8 mouse cellular contexts compared by ENCODE assay signal in genomic region chr4:99181739-99182419, GRCm38 (mm10). TPM values are rescaled to one million over a fixed set of nuclear protein-coding genes. Genes with fewer than 3 reads are reported as not detected.
DNase-seq lines count a peak whose midpoint lies in the region; ATAC-seq lines count a peak whose summit lies in the region.
"Had no signal": no experiment of that assay in that cellular context is flagged by ENCODE, and none has a peak within 500 bp of the region (broad histone marks: within the 10 kb centered on the region; RNA-seq: fewer than 3 reads in every experiment).

No protein-coding gene starts in this region.

- intact Hi-C loops in gastrocnemius, postnatal 14 days (cut with DNase I; ENCODE audit: low total_unique reads): no loop called here
- intact Hi-C loops in left cerebral cortex, postnatal 25 days (cut with DNase I): loop anchor here (5.0 to 10.0 kb wide), 3 partner anchors 137 to 445 kb away; no protein-coding TSS in a partner anchor

- peak; percentile 65; the same call in 1 of the 2 replicates for ATAC-seq in forebrain, embryonic 16.5 days

- no peak overlapping the region for H3K9ac ChIP-seq in forebrain, embryonic 16.5 days (replicated peaks; ENCODE audit: low read depth, low read length)
- H3K9ac ChIP-seq: lung, embryonic 15.5 days had no signal

- peak; percentile 22 for DNase-seq in gastrocnemius, postnatal 14 days
- no peak for DNase-seq in gastrocnemius, postnatal 10 days
- DNase-seq in left cerebral cortex, postnatal 25 days (ENCODE audit: low spot score in 2 of 2): peak; percentile 18 to 39
- no peak for DNase-seq in left cerebral cortex, adult 9 months (ENCODE audit: low spot score in 2 of 2)
- peak; percentile 67 for DNase-seq in adipocyte (ENCODE audit: low spot score)
- DNase-seq in layer of hippocampus, adult 11-12 months (ENCODE audit: low spot score): no peak

- H3K4me1 ChIP-seq in forebrain, embryonic 16.5 days (replicated peaks; ENCODE audit: control insufficient read depth, insufficient read depth, low read length): peaks cover 2% of the 10 kb centered on the region; the same call in 1 of the 2 replicates
- H3K4me1 ChIP-seq: lung, embryonic 15.5 days had no signal

- no peak overlapping the region for H3K27ac ChIP-seq in forebrain, embryonic 16.5 days (ENCODE audit: low read length)
- H3K27ac ChIP-seq: lung, embryonic 15.5 days had no signal

- H3K9me3 ChIP-seq in forebrain, embryonic 16.5 days (ENCODE audit: control insufficient read depth, low read length): no peaks in the 10 kb centered on the region
- H3K9me3 ChIP-seq: lung, embryonic 15.5 days had no signal

- H3K4me2 ChIP-seq in forebrain, embryonic 16.5 days (ENCODE audit: low read length): no peak overlapping the region
- H3K4me2 ChIP-seq: lung, embryonic 15.5 days had no signal

- no peaks in the 10 kb centered on the region for H3K36me3 ChIP-seq in forebrain, embryonic 16.5 days (ENCODE audit: control insufficient read depth, insufficient read depth)
- H3K36me3 ChIP-seq: lung, embryonic 15.5 days had no signal

- 52% methylated on average over 9 of the region's 9 CpGs for WGBS in forebrain, embryonic 16.5 days

- no peak overlapping the region for H3K4me3 ChIP-seq in forebrain, embryonic 16.5 days (replicated peaks; ENCODE audit: low read length)
- H3K4me3 ChIP-seq: lung, embryonic 15.5 days had no signal

- H3K27me3 ChIP-seq in forebrain, embryonic 16.5 days (replicated peaks; ENCODE audit: control insufficient read depth, insufficient read depth, low read length): no peaks in the 10 kb centered on the region
- H3K27me3 ChIP-seq: lung, embryonic 15.5 days had no signal

RNA-seq across cellular contexts. Expression of gene Atg4c, which starts 11.9 kb away (rescaled TPM):
- total RNA-seq in gastrocnemius, postnatal 14 days (2021): 1 to 10 TPM; 5.2 to 5.5 TPM
- 1 to 10 TPM; 6.8 to 7.5 TPM for total RNA-seq in gastrocnemius, postnatal 10 days (2021)
- 10 to 100 TPM; 37.1 to 39.8 TPM for total RNA-seq in left cerebral cortex, postnatal 25 days (2021)
- polyA plus RNA-seq in forebrain, embryonic 16.5 days (2015; fragmentation: Nextera tagmentation; extraction: Ambion mirVana): 21.3 and 22.0 TPM in 2 replicates

Comparison
In these comparisons a context has a peak if more than half of its experiments do, and no peak if none do; other contexts are left out.
1. DNase-seq: peak in gastrocnemius, postnatal 14 days (single experiment), left cerebral cortex, postnatal 25 days (2 of 2) and adipocyte (single experiment); none in gastrocnemius, postnatal 10 days (single experiment), left cerebral cortex, adult 9 months (0 of 2) and layer of hippocampus, adult 11-12 months (single experiment).
2. RNA of gene Atg4c, which starts 11.9 kb away (total RNA-seq): 37.1 to 39.8 TPM in left cerebral cortex, postnatal 25 days; 6.8 to 7.5 TPM in gastrocnemius, postnatal 10 days and 5.2 to 5.5 TPM in gastrocnemius, postnatal 14 days; every median in the first group is over 4 times any median in the second.